Mouse (Mus musculus) hindbrain, embryonic 10.5 days (tissue): ENCODE measurements at regions not wholly inside any gene's neighbourhood (a gene's known extent, or its start where the extent isn't known, plus 50 kb on each side); places are given as distances from the start of the nearest gene placed in this dataset.

Source experiments
- DNase-seq: peaks from one replicate; pipeline ENCODE4 v3.0.0-alpha.2; 2017; ENCODE audit warnings: low spot score
- H3K27ac ChIP-seq: fragments of 300-500 bp; sonication (generic); 2 replicates; pipeline ENCODE4 v1.5.1; 2016; ENCODE audit warnings: mild to moderate bottlenecking, moderate library complexity
- H3K27me3 ChIP-seq: fragments of 300-500 bp; sonication (generic); 2 replicates; pipeline ENCODE4 v1.6.1; 2016; ENCODE audit warnings: mild to moderate bottlenecking; ENCODE audit not compliant: poor library complexity, insufficient read depth, severe bottlenecking
- H3K36me3 ChIP-seq: fragments of 300-500 bp; sonication (generic); 2 replicates; pipeline ENCODE4 v1.6.1; 2016; ENCODE audit warnings: mild to moderate bottlenecking, moderate library complexity
- H3K4me1 ChIP-seq: fragments of 300-500 bp; sonication (generic); replicated peaks from 2 replicates; pipeline ENCODE4 v1.6.1; 2016; ENCODE audit warnings: mild to moderate bottlenecking
- H3K4me3 ChIP-seq: fragments of 300-500 bp; sonication (generic); 2 replicates; pipeline ENCODE4 v1.5.1; 2016; ENCODE audit warnings: mild to moderate bottlenecking, moderate library complexity
- H3K9me3 ChIP-seq: fragments of 300-500 bp; sonication (generic); 2 replicates; pipeline ENCODE4 v1.6.1; 2016; ENCODE audit warnings: mild to moderate bottlenecking, moderate library complexity
- WGBS: fragments of 180-500 bp; shearing (Covaris S2); methylation state at CpG from one replicate; pipeline ENCODE4 v1.1.7; 2016; 5-methylcytosine and 5-hydroxymethylcytosine counted together

DNA sequence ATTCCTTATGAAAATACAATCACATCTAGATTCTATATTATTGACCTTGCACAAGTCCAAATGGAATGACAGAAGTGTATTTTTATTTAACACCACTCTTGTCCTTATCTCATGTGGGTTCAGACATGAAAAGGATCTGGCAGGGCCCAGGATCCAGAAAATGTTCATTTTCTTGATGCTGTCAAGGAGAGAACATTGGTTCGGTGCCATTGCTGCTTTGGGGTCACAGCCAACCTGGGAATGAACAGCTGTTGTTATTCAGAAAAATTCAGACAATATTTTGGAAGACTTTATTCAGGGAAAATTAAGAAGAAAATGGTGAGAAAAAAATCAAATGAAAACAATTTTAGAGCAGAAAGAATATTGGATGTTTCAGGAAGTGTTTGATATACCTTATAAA lies 590.0 kb downstream of the Iqcm start:
- 81% methylated on average over 1 of the region's 1 CpGs for WGBS
- Histone ChIP-seq H3K27me3 (no peaks in the 10 kb centered on the region), H3K4me1 (no peaks in the 10 kb centered on the region), H3K4me3 (no peak overlapping the region), H3K27ac (no peak overlapping the region), H3K36me3 (no peaks in the 10 kb centered on the region), H3K9me3 (no peaks in the 10 kb centered on the region)
- DNase-seq, result no peak

DNA sequence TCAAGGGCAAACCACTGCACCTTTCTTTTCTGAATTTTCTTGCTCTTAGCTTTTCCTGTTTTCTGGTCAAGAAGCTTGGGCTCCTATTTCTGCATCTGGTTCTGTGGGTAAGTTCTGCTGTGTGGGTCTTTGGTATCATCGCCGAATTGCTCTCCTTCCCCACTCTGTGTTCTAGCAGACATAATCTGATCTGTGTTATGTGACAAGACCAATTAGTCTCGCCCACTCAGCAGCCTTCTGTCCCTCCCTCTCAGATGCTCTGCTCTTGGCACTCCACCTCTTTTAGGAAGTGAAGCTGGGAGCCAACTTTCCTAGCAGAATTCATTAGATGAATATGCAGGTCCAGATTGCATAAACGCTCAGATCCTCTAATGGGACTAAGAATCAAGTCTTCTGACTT lies 603.5 kb downstream of the Iqcm start:
- DNase-seq, result no peak
- Histone ChIP-seq H3K36me3 (no peaks in the 10 kb centered on the region), H3K27me3 (no peaks in the 10 kb centered on the region), H3K9me3 (no peaks in the 10 kb centered on the region), H3K27ac (no peak overlapping the region), H3K4me3 (no peak overlapping the region), H3K4me1 (no peaks in the 10 kb centered on the region)
- 83% methylated on average over 4 of the region's 4 CpGs for WGBS

- no peaks in the 10 kb centered on the region for H3K27me3 ChIP-seq
- no peak for DNase-seq
- WGBS, result 10% methylated on average over 2 of the region's 2 CpGs
Observed at GRCm38 (mm10) chr8:76067721-76068120, 619.2 kb downstream of the Iqcm start.

DNA sequence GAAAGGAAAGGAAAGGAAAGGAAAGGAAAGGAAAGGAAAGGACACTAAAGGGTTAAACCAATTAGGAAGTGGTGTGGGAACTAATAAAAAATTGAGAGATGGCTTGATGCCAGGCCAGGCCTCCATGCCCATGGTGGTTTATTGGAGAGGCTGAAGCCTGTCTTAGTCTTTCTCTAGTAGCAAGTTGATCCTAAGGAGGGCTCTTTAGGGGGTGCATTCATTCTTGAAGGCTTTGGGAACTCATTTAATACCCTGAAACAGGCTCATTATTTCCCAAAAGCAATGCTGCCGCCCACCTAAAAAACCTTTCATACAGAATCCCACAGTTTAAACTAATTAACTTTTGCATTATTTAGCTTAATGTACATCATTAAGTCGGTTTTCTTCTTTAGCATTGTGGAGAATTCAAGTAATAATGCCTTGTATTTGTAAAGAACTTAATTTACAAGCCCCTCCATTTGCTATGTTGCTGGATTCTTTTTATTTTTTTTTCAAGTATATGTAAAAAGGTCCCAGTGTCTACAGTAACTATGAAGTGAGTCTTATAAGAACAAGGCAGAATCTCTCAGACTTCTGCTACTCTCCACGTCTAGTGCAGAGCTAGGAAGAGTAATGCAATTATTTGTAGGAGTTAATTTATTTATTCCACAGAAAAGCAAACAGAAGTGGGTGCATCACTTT lies 624.3 kb downstream of the Iqcm start:
- WGBS, result 50% methylated on average over 3 of the region's 3 CpGs
- no peaks in the 10 kb centered on the region for H3K9me3 ChIP-seq
- H3K36me3 ChIP-seq, result no peaks in the 10 kb centered on the region
- H3K4me1 ChIP-seq, result no peaks in the 10 kb centered on the region
- no peaks in the 10 kb centered on the region for H3K27me3 ChIP-seq
- DNase-seq, result no peak
- H3K27ac ChIP-seq, result no peak overlapping the region
- H3K4me3 ChIP-seq, result no peak overlapping the region

More at GRCm38 (mm10) chr8:76067721-76068120, 619.2 kb downstream of the Iqcm start:
- Histone ChIP-seq H3K9me3 (no peaks in the 10 kb centered on the region), H3K27ac (no peak overlapping the region), H3K4me3 (no peak overlapping the region), H3K36me3 (no peaks in the 10 kb centered on the region), H3K4me1 (no peaks in the 10 kb centered on the region)

- H3K4me3 ChIP-seq, result no peak overlapping the region
- no peak overlapping the region for H3K27ac ChIP-seq
- no peaks in the 10 kb centered on the region for H3K9me3 ChIP-seq
- WGBS, result 88% methylated on average over 4 of the region's 4 CpGs
- H3K4me1 ChIP-seq, result no peaks in the 10 kb centered on the region
- no peaks in the 10 kb centered on the region for H3K27me3 ChIP-seq
- no peak for DNase-seq
- no peaks in the 10 kb centered on the region for H3K36me3 ChIP-seq
Observed at GRCm38 (mm10) chr8:76120587-76121145, 672.2 kb downstream of the Iqcm start.

DNA sequence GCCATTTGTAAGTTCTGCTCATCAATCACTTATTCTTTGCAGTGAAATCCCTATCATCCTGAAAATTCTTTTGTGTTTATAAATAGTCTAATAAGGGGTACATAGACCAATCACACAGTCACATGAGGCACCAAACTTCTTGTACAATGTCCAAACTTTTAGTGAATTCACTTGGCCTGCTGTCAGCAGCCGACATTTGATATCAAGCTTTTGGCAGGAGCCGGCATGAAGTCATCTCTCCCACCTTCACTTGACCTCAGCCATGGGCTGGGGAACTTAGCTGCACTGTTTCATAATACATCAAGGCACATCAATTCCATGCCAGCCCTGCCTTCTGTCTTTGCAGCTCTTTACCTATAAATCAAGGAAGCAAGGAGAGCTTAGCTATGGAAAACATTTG lies 679.0 kb downstream of the Iqcm start:
- 85% methylated on average over 2 of the region's 2 CpGs for WGBS
- Histone ChIP-seq H3K4me1 (no peaks in the 10 kb centered on the region), H3K27me3 (no peaks in the 10 kb centered on the region), H3K27ac (no peak overlapping the region), H3K4me3 (no peak overlapping the region), H3K9me3 (no peaks in the 10 kb centered on the region), H3K36me3 (no peaks in the 10 kb centered on the region)
- DNase-seq, result no peak

DNA sequence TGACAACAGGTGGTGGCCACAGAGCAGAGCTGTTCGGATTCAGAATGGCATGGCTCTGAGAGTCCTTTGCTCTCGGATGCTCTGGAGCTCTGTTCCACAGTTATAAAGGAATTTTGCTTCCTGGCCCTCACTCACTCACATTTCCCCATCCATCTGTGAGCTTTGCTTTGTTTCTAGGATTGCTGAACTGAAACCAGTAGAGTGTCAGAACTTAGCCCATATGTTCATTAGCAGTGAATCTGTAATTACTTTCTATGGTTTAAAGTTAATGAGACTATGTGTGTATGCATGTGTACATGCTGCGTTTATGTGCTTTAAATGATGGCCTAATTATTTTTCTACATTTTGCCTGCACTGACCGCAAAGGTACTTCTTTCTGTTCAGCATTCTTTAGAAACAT lies 688.7 kb downstream of the Iqcm start:
- H3K9me3 ChIP-seq, result no peaks in the 10 kb centered on the region
- no peak overlapping the region for H3K27ac ChIP-seq
- WGBS, result 72% methylated on average over 4 of the region's 4 CpGs
- H3K4me1 ChIP-seq, result no peaks in the 10 kb centered on the region
- no peaks in the 10 kb centered on the region for H3K36me3 ChIP-seq
- H3K4me3 ChIP-seq, result no peak overlapping the region
- no peaks in the 10 kb centered on the region for H3K27me3 ChIP-seq
- DNase-seq, result no peak

- H3K36me3 ChIP-seq, result no peaks in the 10 kb centered on the region
- no peaks in the 10 kb centered on the region for H3K27me3 ChIP-seq
- 74% methylated on average over 4 of the region's 4 CpGs for WGBS
- no peaks in the 10 kb centered on the region for H3K9me3 ChIP-seq
- H3K4me1 ChIP-seq, result no peaks in the 10 kb centered on the region
- H3K27ac ChIP-seq, result no peak overlapping the region
- peak; percentile 10 for DNase-seq
- H3K4me3 ChIP-seq, result no peak overlapping the region
Observed at GRCm38 (mm10) chr8:76148681-76149080, 700.2 kb downstream of the Iqcm start.

- no peak for DNase-seq
- Histone ChIP-seq H3K4me1 (no peaks in the 10 kb centered on the region), H3K27ac (no peak overlapping the region), H3K9me3 (no peaks in the 10 kb centered on the region), H3K36me3 (no peaks in the 10 kb centered on the region), H3K4me3 (no peak overlapping the region), H3K27me3 (no peaks in the 10 kb centered on the region)
- WGBS, result 87% methylated on average over 3 of the region's 3 CpGs
Observed at GRCm38 (mm10) chr8:76182520-76182919, 716.7 kb upstream of the Nr3c2 start.

DNA sequence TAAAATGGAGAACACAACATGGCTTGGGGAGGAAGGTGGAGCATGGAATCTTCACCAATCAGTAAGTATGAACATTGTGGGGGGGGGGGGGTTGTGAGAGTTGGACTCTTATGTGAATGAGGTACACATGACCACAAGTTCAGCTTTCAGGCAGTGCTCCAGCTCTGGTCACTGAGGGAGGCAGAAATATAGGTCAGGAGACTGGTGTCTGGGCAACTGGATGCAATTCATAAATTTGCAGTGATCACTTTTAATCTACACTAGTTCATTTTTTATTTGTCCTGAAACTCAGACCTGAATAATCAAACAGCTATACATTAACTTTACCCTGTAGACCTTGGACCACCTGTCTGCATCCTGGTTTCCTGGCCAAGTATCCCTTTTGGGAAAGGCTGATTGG lies 715.4 kb upstream of the Nr3c2 start:
- Histone ChIP-seq H3K4me3 (no peak overlapping the region), H3K4me1 (no peaks in the 10 kb centered on the region), H3K36me3 (no peaks in the 10 kb centered on the region), H3K27ac (no peak overlapping the region), H3K9me3 (no peaks in the 10 kb centered on the region), H3K27me3 (no peaks in the 10 kb centered on the region)
- DNase-seq, result no peak

DNA sequence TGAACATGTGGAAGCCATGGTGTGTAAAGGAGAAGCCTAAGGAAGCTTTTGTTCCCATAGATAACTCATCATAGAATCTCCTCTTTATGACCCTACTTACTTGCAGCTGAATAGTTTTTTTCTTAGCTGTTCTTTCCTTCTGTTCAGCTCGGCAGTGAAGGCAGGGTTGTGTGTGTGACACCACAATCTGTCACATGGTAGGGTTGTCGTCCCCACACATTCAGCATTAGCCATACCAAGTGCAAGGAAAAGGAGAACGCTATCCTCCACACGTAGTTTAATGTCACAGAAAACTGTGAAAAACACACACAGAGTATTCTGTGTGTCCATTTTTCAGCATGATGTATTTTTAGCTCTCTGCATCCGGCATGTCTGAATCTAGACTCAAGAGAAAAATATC lies 711.9 kb upstream of the Nr3c2 start:
- Histone ChIP-seq H3K9me3 (no peaks in the 10 kb centered on the region), H3K27ac (no peak overlapping the region), H3K36me3 (no peaks in the 10 kb centered on the region), H3K27me3 (no peaks in the 10 kb centered on the region), H3K4me1 (no peaks in the 10 kb centered on the region), H3K4me3 (no peak overlapping the region)
- no peak for DNase-seq
- 84% methylated on average over 5 of the region's 5 CpGs for WGBS

DNA sequence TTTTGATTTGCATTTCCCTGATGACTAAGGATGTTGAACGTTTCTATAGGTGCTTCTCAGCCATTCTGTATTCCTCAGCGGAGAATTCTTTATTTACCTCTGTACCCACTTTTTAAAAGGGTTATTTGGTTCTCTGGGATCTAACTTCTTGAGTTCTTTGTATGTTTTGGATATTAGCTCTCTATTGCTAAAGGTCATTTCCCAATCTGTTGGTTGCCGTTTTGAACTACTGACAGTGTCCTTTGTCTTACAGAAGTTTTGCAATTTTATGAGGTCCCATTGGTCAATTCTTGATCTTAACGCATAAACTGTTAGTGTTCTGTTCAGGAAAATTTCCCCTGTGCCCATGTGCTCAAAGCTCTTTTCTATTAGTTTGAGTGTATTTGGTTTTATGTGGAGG lies 687.4 kb upstream of the Nr3c2 start:
- Histone ChIP-seq H3K9me3 (no peaks in the 10 kb centered on the region), H3K4me1 (no peaks in the 10 kb centered on the region), H3K36me3 (no peaks in the 10 kb centered on the region), H3K4me3 (no peak overlapping the region), H3K27ac (no peak overlapping the region), H3K27me3 (no peaks in the 10 kb centered on the region)
- WGBS, result 91% methylated on average over 4 of the region's 4 CpGs
- DNase-seq, result no peak

- Histone ChIP-seq H3K27me3 (no peaks in the 10 kb centered on the region), H3K4me3 (no peak overlapping the region), H3K4me1 (no peaks in the 10 kb centered on the region), H3K27ac (no peak overlapping the region), H3K9me3 (no peaks in the 10 kb centered on the region), H3K36me3 (no peaks in the 10 kb centered on the region)
- WGBS, result 79% methylated on average over 4 of the region's 4 CpGs
- DNase-seq, result no peak
Observed at GRCm38 (mm10) chr8:76217819-76218580, 681.2 kb upstream of the Nr3c2 start.
